Mouse (Mus musculus): Measurements from ENCODE around the gene Mib2.
"Not testable (repeated sequence)": the region's sequence is repeated elsewhere in the genome, so short reads cannot be mapped to it uniquely, and the experiment has no call there.

Mib2 gene

DNA sequence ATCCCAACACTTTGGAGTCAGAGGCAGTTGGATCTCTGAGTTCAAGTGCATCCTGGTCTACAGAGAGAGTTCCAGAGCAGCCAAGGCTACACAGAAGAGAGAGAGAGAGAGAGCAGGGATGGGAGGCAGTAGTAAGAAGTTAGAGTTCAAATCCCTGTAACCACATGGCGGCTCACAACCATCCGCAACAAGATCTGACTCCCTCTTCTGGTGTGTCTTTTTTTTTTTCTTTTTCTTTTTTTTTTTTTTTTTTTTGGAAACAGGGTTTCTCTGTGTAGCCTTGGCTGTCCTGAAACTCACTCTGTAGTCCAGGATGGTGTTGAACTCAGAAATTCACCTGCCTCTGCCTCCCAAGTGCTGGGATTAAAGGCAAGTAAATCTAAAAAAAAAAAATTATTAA, 3.1 kb upstream of the Mib2 start:
- in situ Hi-C loops (cut with MboI, MseI): no loop called here

GRCm38 (mm10) chr4:155670236-155670635, 1.2 kb upstream of the Mib2 start:
- in situ Hi-C loops (cut with MboI, MseI): not testable (repeated sequence)

DNA sequence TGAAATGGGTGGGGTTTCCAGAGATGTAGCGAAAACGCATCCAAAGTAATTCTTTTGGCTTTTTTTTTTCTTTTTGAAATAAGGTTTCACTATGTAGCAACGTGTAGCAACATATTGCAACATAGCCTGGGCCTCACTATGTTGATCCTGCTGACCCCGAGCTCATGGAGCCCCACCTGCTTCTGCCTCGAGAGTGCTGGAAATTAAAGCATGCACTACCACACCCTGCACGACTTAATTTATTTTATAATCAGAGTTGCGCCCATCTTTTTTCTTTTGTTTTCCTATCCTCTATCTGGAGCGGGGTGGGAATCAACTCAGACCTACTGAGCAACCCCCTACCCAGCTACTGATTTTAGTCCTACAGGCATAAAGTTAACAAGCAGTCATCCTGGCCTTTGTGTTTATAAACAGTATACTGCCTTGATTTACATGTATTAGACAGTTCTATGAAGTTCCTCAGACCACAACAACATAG, 639 bp upstream of the Mib2 start:
- in situ Hi-C loops (cut with MboI, MseI): no loop called here

DNA sequence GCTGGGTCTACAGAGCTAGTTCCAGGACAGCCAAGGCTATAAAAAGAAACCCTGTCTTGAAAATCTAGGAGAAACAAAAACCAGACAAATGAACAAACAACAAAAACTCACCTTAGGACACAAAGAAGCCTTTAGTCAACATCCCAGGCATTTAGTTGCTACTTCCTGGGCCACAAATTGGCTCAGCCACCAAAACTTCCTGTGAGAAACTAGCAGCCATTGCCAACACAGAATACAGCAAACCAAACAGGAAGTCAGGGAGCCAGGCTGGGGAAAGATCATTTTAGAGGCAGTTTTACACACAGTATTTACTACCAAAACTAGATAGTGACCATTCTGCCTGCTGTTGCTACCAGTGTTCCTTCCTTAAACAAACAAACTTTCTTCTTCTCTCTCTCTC, 2.1 kb downstream of the Mib2 start:
- in situ Hi-C loops (cut with MboI, MseI): no loop called here

- in situ Hi-C loops (cut with MboI, MseI): no loop called here
These were observed 8.4 kb downstream of the Mib2 start for GRCm38 (mm10) chr4:155660641-155661040.

DNA sequence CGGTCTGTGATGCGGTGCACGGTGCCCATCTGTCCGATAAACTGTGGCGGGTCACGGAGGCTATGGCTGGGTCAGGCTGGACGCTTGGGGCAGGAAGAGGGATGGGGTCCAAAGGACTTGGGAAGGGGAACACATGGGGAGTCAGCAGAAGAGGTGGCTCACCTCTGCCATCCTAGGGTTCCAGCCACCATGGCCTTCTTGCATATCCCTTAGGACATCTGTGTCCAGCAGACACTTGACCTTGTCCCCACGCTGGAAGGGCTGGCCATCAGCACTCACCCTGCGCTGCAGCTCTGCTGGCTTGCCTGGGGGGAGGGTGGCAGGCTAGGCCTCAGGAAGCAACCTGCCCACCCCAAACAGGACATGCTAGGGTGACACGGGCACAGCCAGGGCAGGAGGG, 10.0 kb downstream of the Mib2 start:
- in situ Hi-C loops (cut with MboI, MseI): loop anchor here in 1 of 2 experiments (5.0 kb wide), 1 partner anchor 33 kb away; the partner anchor contains the start of gene Fndc10

DNA sequence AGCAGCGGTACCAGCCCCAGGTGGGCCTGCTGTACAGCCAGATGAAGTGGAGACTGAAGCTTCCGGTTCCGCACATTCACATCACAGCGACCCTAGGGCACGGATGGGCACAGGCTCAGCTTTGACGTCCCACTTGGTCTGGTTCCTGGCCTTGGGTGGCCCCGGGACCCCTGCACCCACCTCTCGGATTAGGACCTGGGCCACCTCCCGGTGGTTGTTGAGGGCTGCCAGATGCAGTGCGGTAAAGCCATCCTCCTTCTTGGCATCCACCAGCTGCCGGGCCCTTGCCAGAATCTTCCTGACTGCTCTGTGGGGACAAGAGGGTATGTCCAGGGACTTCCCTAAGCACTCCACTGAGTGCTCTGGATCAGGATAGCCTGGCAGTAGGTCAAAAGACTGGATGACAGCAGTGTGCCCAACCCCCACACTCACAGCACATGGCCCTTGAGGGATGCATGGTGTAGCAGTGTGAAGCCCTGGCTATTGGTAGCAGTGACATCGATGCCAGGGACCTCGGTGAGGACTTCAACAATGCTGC, 12.7 kb downstream of the Mib2 start:
- in situ Hi-C loops (cut with MboI, MseI): loop anchor here in 1 of 2 experiments (5.0 kb wide), 1 partner anchor 36 kb away; the partner anchor contains the start of gene Fndc10

DNA sequence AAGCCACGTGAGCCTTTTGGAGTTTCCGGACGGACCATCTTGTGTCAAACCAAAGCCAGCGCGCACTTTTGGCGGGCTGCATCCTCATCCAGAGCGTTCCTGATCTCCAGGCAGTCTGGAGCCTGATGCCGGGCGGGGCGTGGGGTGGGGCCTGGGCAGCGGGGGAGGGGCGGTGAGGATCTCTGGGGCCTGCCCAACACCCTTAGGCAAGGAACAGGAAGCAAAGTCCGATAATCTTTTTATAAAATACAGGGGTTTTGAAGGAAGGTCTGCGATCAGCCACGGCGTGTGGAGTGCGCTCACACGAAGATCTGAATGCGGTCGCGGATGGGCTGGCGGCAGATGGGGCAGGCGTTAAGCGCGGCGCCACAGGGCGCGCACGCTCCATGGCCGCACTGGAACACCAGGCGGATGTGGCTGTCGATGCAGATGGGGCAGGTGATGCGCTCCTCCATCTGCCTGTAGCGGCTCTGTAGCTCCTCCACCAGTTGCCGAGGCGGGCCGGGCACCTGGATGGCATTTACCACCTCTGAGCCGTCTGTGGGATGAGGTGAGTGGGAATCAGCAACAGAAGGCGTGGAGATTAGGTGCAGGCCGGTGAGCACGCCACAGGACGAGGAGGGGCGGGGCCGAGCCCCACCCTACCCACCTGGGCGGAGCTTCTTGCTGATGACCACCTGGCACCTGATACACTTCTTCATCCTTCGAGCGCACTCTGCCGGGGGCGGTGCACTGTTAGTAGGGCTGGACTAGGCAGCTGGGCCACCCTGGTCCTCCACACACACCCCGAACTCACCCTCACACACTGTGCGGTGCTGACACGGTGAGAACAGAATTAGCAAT, 14.3 kb downstream of the Mib2 start:
- in situ Hi-C loops (cut with MboI, MseI): loop anchor here in 1 of 2 experiments (5.0 kb wide), 1 partner anchor 38 kb away; the partner anchor contains the start of gene Fndc10

GRCm38 (mm10) chr4:155654183-155654455, 14.9 kb downstream of the Mib2 start:
- in situ Hi-C loops (cut with MboI, MseI): no loop called here

GRCm38 (mm10) chr4:155653451-155654182, 15.4 kb downstream of the Mib2 start:
- in situ Hi-C loops (cut with MboI, MseI): no loop called here

GRCm38 (mm10) chr4:155653086-155653450, 15.9 kb downstream of the Mib2 start, which contains the start of gene Mmp23:
Gene Mmp23 (minus strand): TSS chr4:155653384.
- in situ Hi-C loops (cut with MboI, MseI): no loop called here

GRCm38 (mm10) chr4:155652283-155653085, 16.5 kb downstream of the Mib2 start:
- in situ Hi-C loops (cut with MboI, MseI): no loop called here

GRCm38 (mm10) chr4:155651553-155652269, 17.3 kb downstream of the Mib2 start:
- in situ Hi-C loops (cut with MboI, MseI): no loop called here

DNA sequence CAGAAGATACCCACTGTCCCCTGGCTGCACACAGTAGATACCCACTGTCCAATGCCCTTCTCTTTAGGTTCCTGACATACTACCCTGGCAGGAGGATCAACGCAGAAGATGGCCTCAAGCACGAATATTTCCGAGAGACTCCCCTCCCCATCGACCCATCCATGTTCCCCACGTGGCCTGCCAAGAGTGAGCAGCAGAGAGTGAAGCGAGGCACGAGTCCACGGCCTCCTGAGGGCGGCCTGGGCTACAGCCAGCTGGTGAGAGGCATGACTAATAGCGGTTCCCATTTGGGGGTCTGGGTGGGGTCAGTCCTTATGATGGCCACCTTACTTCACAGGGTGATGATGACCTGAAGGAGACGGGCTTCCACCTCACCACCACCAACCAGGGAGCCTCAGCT, 19.6 kb downstream of the Mib2 start:
- in situ Hi-C loops (cut with MboI, MseI): no loop called here

GRCm38 (mm10) chr4:155645721-155646120, 23.3 kb downstream of the Mib2 start:
- in situ Hi-C loops (cut with MboI, MseI): no loop called here

GRCm38 (mm10) chr4:155645308-155645707, 23.7 kb downstream of the Mib2 start, which contains the start of gene Gm10563:
Gene Gm10563 (minus strand): TSS chr4:155645408.
- in situ Hi-C loops (cut with MboI, MseI): not testable (repeated sequence)

DNA sequence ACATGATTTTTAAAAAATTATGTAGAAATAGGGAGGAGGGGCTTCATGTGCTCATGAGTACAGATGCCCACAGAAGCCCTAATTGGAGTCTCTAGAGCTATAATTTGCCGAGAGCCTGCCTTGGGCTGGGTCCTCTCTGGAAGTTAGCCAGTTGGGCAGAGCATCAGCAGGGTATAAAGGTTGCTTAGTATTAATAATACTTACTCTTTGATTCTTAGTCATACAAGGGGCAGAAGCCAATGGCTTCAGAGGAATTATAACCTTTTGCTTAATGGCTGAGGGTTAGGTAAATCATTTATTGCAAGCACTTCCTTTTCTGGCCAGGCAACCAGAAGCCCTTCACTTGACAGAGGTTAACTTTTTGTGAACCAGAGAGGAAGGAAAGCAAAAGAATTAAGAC, 25.5 kb downstream of the Mib2 start:
- in situ Hi-C loops (cut with MboI, MseI): no loop called here

GRCm38 (mm10) chr4:155635766-155636499, 33.1 kb downstream of the Mib2 start:
- in situ Hi-C loops (cut with MboI, MseI): no loop called here

DNA sequence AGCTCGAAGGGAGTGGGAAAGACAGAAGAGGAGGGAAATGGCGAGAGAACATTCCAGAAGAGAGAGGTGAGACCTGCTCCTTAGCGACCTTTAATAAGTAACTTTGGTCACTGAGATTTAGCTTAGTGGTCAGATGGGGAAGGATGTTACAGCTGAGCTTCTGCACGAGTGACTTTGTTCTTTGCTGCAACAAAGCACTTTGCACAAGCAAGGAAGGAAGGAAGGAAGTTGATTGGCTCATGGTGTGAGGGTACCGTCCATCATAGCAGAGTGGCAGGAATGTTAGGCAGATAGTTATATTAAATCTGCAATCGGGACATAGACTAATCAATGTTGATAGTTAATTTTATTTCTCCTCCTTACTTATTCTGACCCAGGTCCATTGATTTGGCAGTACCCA, 38.7 kb downstream of the Mib2 start:
- in situ Hi-C loops (cut with MboI, MseI): no loop called here
